Mouse (Mus musculus) right cerebral cortex, postnatal 25 days (tissue): Measurements from ENCODE around the gene Gast.
"Not testable (repeated sequence)": the region's sequence is repeated elsewhere in the genome, so short reads cannot be mapped to it uniquely, and the experiment has no call there.

Source experiments
- DNase-seq: peaks from one replicate; pipeline ENCODE4 v3.0.0; 2022

Gene Gast

DNA sequence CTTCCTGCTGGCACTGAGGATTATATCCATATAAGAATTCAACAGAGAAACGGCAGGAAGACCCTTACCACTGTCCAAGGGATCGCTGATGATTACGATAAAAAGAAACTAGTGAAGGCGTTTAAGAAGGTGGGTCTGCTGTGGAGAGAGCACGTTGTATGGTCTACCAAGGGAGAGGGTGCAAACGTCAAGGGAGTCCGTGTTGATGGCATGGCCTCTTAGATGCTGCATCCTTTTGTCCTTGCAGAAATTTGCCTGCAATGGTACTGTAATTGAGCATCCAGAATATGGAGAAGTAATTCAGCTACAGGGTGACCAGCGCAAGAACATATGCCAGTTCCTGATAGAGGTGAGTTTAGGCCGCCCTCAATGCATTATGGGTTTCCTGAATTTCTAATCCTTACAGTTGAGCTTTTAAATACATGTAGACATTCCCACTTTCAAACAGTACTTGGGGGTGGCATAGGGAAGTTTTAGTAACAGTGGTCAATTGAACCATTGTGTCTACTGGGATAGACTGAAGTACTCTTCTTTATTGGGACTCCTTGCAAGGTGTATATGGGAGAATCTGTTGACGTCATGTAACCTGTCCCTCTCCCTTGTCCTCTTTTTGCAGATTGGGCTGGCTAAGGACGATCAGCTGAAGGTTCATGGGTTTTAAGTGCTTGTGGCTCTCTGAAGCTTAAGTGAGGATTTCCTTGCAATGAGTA lies 13.4 kb upstream of the Gast start:
- DNase-seq: not testable (repeated sequence)

DNA sequence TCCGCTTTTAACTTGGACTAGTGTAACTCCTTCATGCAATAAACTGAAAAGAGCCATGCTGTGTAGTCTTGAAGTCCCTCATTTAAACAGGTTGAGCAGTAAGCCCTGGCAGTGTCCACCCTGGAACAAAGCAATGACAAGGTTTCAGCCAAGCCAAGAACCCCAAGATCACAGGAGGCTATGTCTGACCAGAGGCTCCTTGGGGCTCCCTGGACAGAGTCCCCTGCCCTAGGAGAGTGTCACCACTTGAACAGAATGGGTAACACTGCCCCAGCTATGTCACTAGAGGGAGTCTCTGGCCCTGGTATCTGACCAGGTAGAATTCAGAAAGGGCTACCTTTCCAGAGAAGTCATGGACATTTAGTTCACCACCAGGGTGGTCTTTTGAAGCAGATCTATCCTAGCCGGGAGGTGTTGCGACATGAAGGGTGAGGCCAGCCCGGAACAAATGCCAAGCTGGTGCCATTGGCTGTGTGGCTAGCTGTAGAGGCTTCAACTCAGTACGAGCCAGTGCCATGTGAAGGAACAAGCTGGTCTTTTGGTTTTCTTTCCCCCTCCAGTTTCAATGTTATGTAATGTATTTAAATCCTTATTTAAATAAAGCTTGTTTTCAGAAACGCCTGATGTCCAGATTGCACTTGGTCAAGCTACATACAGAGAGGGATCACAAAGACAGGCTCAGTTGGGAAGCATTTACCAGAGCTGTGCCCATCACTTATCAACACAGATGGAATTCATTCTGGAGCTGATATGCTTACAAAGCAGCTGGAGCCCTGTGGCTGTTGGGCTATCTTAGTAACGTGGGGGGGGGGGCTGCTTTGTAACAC lies 12.5 kb upstream of the Gast start:
- not testable (repeated sequence) for DNase-seq

DNA sequence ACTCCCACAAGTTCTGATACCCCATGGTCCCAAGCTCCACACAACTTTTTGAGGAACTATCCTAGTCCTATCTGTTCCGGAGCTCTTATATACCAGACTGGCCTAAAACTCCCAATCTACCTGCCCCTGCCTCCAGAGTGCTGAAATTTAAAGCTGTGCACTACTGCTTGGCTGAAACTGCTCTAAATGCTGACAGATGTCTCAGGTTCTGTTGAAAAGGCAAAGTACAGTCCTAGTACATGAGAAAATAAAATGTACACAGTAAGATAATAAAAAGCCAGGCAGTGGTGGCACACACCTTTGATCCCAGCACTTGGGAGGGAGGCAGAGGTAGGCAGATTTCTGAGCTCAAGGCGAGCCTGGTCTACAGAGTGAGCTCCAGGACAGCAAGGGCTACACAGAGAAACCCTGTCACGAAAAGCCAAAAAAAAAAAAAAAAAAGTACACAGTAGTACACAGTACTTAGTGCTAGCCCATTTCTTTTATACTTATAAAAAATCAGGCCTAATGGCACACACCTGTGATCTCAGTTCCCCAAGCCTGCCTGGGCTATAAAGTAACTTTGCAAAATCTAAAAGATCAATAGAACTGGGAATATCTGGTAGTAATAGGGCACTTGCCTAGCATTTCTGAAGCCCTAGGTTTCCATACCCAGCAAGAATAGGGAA lies 11.5 kb upstream of the Gast start:
- no peak for DNase-seq

DNA sequence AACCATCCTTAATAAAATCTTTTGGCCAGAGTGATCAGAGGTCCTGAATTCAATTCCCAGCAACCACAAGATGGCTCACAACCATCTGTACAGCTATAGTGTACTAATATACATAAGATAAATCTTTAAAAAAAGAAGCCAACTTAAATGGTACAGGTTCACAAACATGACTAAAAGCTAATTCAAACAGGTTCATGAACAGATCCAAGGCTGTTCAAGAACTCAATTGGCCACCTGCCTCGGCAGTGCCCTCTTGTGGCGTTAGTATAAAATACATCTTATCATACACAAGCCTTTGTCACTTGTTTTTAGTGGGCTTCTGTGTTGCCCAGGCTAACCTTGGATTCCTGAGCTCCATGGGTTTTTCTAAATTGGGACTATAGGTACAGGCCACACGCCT lies 10.6 kb upstream of the Gast start:
- DNase-seq: peak; percentile 43

DNA sequence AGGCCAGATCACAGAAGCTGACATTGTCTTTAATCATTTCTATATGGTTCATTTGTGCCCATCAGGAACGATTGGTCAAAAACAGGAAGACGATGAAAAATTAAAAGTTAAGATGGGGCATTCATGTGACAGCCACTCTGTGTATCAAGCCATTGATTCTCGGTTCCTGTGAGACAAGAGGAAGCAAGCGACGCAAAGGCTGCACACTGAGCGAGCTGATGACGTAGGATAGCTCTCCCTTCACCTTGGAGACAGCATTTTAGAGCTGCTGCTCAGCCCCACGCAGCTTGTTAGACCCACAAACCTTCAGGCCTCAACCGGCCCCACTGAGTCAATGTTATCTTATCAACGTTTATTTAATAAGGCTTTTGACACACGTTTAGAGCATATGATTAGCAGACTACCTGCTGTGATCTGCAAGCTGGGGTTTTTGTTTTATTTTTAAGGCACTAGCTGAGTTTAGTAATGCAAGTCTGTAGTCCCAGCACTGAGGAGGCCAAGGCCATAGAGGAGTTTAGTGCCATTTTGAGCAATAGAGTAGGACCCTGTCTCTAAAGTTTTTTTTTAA lies 9.1 kb upstream of the Gast start:
- DNase-seq: no peak

DNA sequence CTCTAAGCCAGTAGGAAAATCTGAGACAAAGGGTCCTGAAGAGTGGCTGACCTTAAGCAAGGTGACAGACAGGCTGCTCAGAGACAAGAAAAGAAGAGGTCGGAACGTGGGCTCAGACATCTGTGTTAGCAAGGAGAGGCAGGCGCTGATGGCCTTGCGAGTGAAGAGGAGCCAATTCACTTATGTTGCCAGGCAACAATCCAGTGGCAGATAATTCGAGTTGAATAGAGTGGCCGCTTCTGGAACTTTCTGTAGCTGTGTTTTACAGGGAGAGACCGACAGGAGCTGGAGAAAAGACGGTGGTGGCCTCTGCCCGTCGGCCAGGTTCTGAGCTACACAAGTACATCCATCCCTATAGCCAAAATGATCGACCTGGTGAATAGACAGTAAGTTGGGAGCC lies 6.9 kb upstream of the Gast start:
- no peak for DNase-seq

DNA sequence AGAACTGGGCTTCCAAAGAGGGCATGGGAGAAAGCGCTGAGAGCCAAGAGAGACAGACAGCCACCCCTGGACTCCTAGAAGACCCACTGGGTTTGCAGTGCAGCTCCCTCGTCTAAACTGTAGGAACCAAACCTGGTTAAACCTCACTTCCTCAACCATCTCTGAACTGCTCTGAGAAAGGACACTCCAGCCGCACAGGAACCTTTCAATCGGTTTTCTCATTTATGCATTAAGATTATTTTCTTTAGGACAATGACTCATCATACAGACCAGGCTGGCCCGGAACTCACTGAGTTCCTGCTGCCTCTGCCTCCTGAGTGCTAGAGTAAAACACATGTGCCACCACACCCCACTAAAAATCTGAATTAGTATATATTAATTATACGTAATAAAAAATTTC lies 6.4 kb upstream of the Gast start:
- DNase-seq: no peak

DNA sequence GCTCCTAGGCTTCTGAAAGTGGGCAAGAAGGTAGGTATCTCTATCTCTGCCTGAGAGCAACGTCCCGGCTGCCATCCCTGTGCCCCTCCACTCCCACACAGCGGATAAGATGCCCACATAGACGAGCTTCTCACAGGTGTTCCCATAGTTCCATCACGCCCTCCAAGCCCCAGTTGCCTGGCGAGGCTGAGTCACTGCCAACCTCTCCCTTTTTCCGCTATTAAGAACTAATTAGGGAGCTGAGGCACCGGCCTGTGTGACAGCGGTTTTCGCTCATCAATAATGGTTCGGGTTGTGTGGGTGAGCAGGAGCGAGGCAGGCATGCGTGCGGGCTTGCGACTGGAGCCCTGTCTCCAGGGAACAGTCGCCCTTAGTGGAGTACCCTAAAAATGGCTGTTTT lies 4.0 kb upstream of the Gast start:
- DNase-seq: no peak

DNA sequence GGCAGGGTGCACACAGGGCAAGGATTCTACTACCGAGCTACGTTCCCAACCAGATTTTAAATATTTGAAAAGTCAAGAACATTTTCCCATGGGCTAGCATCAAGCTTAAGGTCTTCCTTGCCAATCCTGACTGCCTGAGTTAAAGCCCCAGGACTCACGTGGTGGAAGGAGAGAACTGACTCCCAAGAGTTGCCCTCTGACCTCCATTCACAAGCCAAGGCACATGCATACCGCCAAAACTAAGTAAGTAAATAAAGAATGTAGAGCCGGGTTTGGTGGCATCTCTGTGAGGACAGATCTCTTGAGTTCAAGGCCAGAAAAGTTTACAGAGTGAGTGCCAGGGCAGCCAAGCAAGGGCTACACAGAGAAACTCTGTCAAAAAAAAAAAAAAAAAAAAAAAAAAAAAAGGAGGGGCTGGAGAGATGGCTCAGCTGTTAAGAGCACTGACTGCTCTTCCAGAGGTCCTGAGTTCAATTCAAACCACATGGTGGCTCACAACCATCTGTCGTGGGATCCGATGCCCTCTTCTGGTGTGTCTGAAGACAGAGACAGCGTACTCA lies 3.3 kb upstream of the Gast start:
- not testable (repeated sequence) for DNase-seq

DNA sequence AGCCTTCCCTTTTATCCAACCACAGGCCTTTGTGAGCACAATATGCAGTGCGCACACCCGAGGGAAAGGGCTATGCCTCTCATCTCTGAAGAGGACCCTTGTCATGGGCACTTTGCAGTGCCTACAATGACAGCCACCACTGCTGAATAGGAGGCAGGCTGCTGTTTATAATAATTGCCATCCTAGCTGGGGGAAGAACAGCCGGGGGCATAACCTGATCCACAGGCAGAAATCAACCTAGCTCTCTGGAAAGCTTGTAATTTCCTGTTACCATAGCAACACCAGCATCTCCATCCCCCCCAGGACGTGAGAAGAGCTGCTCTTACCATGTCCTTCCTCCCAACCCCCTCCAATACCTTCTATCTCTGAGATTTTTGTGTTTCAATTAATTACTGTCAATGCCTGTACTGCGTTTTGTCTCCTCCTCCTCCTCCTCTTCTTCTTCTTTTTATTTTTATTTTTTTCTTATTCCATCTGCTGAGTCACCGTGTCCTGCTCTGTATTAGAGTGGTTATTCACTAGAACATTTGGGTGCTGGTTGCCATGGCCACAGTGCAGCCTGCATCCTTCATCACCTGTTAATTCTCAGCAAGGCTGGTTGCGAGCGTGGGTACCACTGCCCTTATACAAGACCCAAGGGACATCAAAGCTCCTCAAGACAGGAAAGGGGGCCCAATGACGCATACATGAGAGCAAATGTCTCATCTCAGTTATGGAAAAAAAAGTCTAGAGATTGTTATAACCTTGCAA lies 1.3 kb upstream of the Gast start:
- DNase-seq: peak; percentile 59

DNA sequence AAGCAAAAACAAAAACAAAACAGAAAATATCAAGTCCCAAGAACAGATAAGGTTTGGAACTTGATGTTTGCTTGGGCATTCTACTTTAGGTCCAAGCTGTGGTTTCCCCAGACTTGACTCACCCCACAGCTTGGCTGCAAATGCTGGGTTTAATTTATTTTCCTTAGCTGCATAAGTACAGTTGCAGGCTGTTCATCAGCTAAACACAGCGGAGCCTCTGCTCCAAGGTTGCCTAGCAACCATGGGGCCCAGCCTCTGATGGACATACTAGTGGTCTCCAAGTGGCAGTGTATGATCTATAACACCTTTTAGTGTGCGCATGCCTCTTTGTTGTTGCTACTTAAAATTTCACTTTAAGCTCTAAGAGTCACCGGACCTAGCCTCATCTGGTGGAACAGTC lies 1.5 kb downstream of the Gast start:
- DNase-seq: no peak

DNA sequence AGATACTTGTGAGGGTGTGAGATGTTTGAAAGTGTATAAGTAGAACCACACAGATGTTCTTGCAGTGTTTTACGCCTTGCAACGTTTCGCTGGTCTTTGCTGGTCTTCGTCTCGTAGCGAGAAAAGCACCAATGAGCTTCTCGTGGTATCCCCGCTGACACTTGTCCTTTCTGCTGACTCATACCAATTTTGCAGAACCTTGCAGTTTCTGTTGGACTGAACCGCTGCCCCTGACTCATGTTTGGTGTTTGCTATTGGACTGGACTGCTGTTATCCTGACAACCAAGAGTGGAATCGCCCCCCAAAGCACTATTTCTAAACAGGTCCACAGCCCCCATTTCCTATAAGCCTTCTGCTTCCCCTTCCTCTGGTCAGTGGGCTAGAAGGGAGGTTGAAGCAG lies 10.1 kb downstream of the Gast start:
- no peak for DNase-seq

DNA sequence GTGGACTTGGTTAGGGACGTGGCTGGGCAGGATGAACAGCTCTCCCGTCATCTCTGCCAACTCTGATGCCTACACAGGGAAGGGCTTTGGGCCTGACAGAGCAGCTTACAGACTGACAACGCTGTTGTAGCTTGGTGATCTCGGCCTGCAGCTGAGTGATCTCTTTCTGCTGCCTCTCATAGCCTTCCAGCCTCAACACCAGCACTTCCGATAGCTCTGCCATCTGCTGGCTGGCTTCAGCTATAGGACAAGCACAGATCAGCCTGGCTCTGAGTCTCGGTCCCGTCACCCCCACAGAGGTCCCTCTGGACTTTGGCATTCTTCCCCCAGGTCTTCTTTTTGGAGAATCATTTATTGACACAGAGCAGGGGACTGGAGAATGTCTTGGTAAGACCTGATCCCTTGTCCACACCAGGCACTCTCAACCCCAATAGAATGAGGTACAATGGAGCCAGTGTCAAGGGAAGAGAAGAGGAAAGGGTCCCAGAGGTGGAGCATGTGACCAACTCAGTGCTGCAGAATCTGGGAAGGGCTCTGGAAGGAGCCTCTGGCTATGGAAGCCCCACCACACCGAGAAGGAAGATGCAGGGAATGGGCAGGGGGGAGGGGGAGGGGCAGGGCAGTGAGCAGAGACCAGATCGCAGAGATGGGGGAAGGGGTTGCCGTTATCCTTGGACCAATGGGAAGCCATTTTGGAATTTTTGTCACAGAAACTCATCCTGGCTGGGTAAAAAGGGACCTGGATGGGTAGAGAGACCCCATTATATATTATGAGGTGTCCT lies 18.1 kb downstream of the Gast start:
- DNase-seq: no peak

DNA sequence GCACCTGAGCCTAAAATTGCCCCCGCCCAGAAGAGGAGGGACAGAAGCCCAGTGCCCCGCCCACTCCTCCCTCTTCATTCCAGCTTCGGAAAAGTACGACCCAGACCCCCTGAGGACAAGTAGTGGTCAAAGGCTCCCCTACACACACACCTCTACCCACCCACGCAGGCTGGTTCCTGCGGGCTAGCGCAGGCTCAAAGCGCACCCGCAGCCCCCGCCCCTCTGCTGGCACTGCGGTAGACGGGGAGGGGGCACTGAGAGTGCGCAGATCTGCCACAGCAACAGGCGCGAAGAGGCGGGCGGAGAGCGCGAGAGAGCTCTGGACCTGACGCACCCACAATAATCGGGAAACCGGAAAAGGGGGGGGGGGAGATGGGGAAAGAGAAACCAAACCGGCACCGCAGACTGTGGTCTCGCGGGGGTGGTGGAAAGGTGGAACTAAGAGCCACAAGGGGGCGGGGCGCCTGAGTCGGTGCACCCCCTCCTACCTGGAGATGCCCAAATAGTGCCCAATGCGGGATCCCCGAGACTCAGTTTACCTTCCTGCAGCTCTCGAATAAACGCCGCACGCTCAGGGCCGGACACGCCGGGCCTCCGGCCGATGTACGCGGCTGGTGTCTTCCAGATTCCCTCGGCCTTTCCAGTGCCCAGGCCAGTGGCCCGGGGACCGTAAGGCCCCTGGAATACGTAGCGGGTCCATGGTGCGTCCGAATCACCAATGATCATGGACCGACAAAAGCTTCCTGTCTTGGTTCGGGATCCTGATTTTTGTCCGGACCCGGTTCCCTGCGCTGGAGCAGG lies 21.1 kb downstream of the Gast start:
- peak; percentile 61 for DNase-seq

DNA sequence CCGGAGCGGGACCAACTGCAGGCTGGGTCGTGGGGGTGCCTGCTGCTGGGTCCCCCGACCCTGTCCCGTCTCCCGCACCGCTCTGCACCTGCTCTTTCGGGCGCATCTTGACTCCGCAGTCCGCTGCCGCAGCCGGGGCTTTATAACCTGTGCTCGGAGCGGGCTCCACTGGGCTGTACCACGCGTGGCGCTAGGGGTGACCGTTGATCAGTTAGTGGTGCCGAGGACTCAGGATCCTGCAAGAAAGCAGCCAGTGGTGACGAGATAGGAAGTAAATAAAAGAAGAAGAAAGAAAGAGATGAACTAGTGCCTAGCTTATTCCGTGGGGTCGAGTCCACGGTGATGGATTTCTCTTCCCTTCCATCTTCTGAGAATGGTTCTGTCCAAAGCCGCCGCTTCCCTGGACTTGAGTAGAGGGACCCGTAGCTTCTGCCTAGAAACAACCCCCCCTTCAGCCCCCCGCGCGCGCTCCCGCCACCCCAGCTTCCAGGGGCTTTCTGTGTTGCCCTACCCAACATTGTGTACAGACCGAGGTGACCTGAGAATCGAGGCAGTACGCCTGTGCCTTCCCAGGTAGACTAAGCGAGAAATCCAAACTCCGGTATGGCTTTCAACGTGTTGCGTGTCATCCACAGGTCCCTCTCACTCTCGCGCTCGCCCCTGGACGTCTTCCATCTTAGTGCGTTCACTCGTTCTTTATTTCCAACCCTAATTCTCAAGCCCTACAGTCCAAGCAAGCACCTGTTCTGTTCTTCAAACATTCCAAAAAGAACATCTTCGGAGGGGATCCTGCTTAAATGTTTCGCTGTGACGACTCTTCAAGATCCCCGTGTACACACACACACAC lies 22.0 kb downstream of the Gast start, which contains the start of gene Hap1:
Gene Hap1, minus strand, starts transcription at position 157 of the 847 bp plus-strand sequence.
- peak; percentile 75 for DNase-seq

DNA sequence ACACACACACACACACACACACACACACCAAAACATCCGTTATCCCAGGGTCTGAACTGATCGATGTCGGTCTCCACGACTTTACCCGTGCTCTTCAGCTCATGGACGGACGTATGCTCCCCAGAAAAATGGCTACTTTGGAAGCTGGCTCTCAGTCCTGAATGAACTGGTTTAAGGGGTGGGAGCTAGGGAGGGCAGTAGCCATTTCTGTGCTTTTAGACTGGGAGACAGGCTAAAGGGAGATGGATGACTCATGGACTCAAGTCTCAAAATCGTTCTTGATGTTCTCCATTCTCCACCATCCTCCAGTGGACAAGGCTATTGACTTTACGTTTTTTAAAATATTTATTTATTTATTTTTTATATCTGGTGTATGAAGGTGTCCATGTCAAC lies 22.6 kb downstream of the Gast start:
- no peak for DNase-seq

DNA sequence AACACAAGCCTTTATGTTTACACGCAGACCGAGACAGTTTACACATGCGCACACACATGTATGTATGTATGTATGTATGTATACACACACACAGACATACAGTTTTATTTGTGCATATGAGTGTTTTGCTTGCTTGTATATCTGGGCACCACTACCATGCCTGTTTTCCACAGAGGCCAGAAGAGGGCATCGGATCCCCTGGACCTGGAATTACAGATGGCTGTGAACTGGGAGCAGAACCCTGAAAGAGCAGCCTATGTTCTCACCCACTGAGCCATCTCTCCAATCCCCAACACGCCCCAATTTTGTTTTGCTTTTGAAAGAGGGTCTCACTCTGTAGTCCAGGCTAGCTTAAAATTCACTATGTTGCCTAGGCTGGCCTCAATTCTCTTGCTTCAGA lies 23.2 kb downstream of the Gast start:
- DNase-seq: no peak

DNA sequence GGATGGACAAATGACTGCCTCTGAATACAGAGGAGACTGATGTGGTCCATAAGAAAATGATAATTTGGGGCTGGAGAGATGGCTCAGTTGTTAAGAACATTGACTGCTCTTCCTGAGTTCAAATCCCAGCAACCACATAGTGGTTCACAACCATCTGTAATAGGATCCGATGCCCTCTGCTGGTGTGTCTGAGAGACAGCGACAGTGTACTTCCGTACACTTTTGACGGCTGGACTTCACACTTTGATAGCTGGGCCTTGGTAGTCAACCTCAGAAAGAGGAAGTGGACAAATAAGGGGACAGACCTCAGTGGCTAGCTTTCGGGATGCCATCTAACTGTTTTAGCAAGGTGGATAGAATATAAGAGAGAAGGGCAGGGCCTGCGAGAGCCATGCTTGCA lies 26.0 kb downstream of the Gast start:
- DNase-seq: no peak

DNA sequence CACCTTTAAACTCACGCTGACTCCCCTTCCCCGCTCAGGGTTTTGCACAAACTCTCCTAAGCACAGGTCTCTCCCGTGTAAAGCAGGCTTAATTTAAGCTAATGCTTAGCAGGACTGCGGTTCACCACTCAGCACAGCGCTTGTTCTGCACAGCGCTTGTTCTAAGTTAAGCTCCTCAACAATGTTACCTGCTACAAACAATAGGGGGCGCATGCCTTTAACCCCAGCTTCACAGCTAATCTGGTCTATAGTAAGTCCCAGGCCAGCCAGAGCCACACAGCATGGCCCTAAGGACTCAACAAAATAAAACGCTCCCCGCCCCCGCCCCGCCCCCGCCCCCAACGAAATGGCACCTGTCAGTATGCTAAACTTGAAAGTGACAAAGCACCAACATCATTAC lies 26.9 kb downstream of the Gast start:
- DNase-seq: not testable (repeated sequence)
